ENCODE assay signal across 8 mouse cellular contexts in genomic region chr12:26469098-26470041, GRCm38 (mm10). TPM values are rescaled to one million over a fixed set of nuclear protein-coding genes. Genes with fewer than 3 reads are reported as not detected.
DNase-seq lines count a peak whose midpoint lies in the region; ATAC-seq and TF ChIP-seq lines count a peak whose summit lies in the region.

Gene Cmpk2 (plus strand): TSS chr12:26469204.

- H3K79me2 ChIP-seq in C2C12 (ENCODE audit: control insufficient read depth, insufficient read depth) = no peaks in the 10 kb centered on the region

- peak within 1 kb of the TSS; percentile 83 for H3K9ac ChIP-seq in heart, embryonic 14.5 days (ENCODE audit: low read length)
- H3K9ac ChIP-seq in liver, embryonic 12.5 days = peak within 1 kb of the TSS; percentile 77

- peak within 1 kb of the TSS; percentile 98 for H3K4me2 ChIP-seq in heart, embryonic 14.5 days (ENCODE audit: low read length)
- H3K4me2 ChIP-seq in liver, embryonic 12.5 days = peak within 1 kb of the TSS; percentile 96

- H3K4me3 ChIP-seq in C2C12 (ENCODE audit: insufficient read depth, poor library complexity, severe bottlenecking) = no peak within 1 kb of the TSS
- peak within 1 kb of the TSS; percentile 67 for H3K4me3 ChIP-seq in brown adipose tissue, adult 24 weeks (ENCODE audit: insufficient read depth, low read depth, low read length)
- peak within 1 kb of the TSS; percentile 77 to 87 for H3K4me3 ChIP-seq in heart, embryonic 14.5 days (ENCODE audit: control insufficient read depth in 1 of 2, insufficient read depth in 1 of 2, low read depth in 1 of 2, low read length in 2 of 2)
- H3K4me3 ChIP-seq in liver, embryonic 12.5 days = peak within 1 kb of the TSS; percentile 76

- no peaks in the 10 kb centered on the region for H3K27me3 ChIP-seq in C2C12 (ENCODE audit: control insufficient read depth, insufficient read depth, insufficient read length)
- no peaks in the 10 kb centered on the region for H3K27me3 ChIP-seq in heart, embryonic 14.5 days (ENCODE audit: control insufficient read depth, insufficient read depth, low read length)
- no peaks in the 10 kb centered on the region for H3K27me3 ChIP-seq in liver, embryonic 12.5 days (replicated peaks)
- no peaks in the 10 kb centered on the region for H3K27me3 ChIP-seq in splenic B cell, adult 2 months (ENCODE audit: control insufficient read depth, insufficient read depth, low read length, poor library complexity, severe bottlenecking)

- no peak for TF ChIP-seq CTCF in C2C12 (IDR thresholded peaks at IDR 0.05; ENCODE audit: control insufficient read depth, insufficient read depth, insufficient read length)

- peak; percentile 65 for ATAC-seq in heart, embryonic 14.5 days (ENCODE audit: insufficient number of reproducible peaks, insufficient read depth, low FRiP score, low read depth)
- peak; percentile 39 for ATAC-seq in liver, embryonic 12.5 days

- peak within 1 kb of the TSS; percentile 92 for H3K27ac ChIP-seq in brown adipose tissue, adult 24 weeks (replicated peaks; ENCODE audit: low read depth, low read length)
- peak within 1 kb of the TSS; percentile 35 to 71; a peak in 3 of 4 replicates for H3K27ac ChIP-seq in heart, embryonic 14.5 days (replicated peaks in 1 of 2; ENCODE audit: control insufficient read depth in 1 of 2, insufficient read depth in 1 of 2, low read depth in 2 of 2, low read length in 2 of 2)
- peak within 1 kb of the TSS; percentile 78 for H3K27ac ChIP-seq in liver, embryonic 12.5 days

- peak; percentile 8 for DNase-seq in fat pad, adult 2 months (ENCODE audit: extremely low read depth, low read depth, low spot score)
- peak; percentile 92 for DNase-seq in kidney, postnatal 14 days
- DNase-seq in naive thymus-derived CD4-positive, alpha-beta T cell, adult 2 months (ENCODE audit: low read depth) = peak; percentile 88
- DNase-seq in splenic B cell, adult 2 months (ENCODE audit: low read depth, low spot score) = peak; percentile 81

- H3K4me1 ChIP-seq in brown adipose tissue, adult 24 weeks (ENCODE audit: control insufficient read depth, insufficient read depth, insufficient read length, low read length) = peaks cover 14% of the 10 kb centered on the region
- H3K4me1 ChIP-seq in heart, embryonic 14.5 days (ENCODE audit: control insufficient read depth in 2 of 2, insufficient read depth in 2 of 2, low read length in 2 of 2) = peaks cover 0 to 4% of the 10 kb centered on the region in 2 experiments; a peak in 1 of 4 replicates
- H3K4me1 ChIP-seq in liver, embryonic 12.5 days = peaks cover 61% of the 10 kb centered on the region

- no peaks in the 10 kb centered on the region for H3K79me3 ChIP-seq in C2C12 (ENCODE audit: low read depth)

- no peaks in the 10 kb centered on the region for H3K36me3 ChIP-seq in C2C12 (ENCODE audit: control insufficient read depth, insufficient read depth)
- no peaks in the 10 kb centered on the region for H3K36me3 ChIP-seq in heart, embryonic 14.5 days (ENCODE audit: control insufficient read depth, insufficient read depth, low read length)
- peaks cover 3% of the 10 kb centered on the region; the same call in 1 of the 2 replicates for H3K36me3 ChIP-seq in liver, embryonic 12.5 days
- no peaks in the 10 kb centered on the region; the same call in 1 of the 2 replicates for H3K36me3 ChIP-seq in splenic B cell, adult 2 months (ENCODE audit: control insufficient read depth, insufficient read depth, low read length, poor library complexity, severe bottlenecking)

- H3ac ChIP-seq in C2C12 (ENCODE audit: control insufficient read depth, insufficient read length, low read depth) = peak within 1 kb of the TSS; percentile 72

- under 1% methylated on average over 68 of the region's 69 CpGs for WGBS in heart, embryonic 14.5 days
- under 1% methylated on average over 69 of the region's 69 CpGs for WGBS in liver, embryonic 12.5 days (ENCODE audit: insufficient replicate concordance)

- H3K9me3 ChIP-seq in heart, embryonic 14.5 days (ENCODE audit: control insufficient read depth, low read length) = no peaks in the 10 kb centered on the region
- no peaks in the 10 kb centered on the region for H3K9me3 ChIP-seq in liver, embryonic 12.5 days (replicated peaks)

TF ChIP-seq in C2C12, 6 proteins besides CTCF, POLR2A, EP300 and RAD21:
- TF ChIP-seq USF1 (IDR thresholded peaks at IDR 0.05; ENCODE audit: low read depth) = no peak
- no peak for TF ChIP-seq MYOD1 (IDR thresholded peaks at IDR 0.05; ENCODE audit: control insufficient read depth, insufficient read length, low read depth)
- TF ChIP-seq FOSL1 (IDR thresholded peaks at IDR 0.05; ENCODE audit: insufficient read depth, low read length, poor library complexity, severe bottlenecking) = no peak
- TF ChIP-seq CEBPB (IDR thresholded peaks at IDR 0.05; ENCODE audit: low read depth) = no peak
- no peak for TF ChIP-seq MAX (IDR thresholded peaks at IDR 0.05)
- TF ChIP-seq MYOG (IDR thresholded peaks at IDR 0.05; ENCODE audit: control insufficient read depth, extremely low read depth, insufficient read length) = no peak
TF ChIP-seq in C2C12: peak in this region for 0.

RNA-seq across cellular contexts. Expression of gene Cmpk2, which starts in this region (rescaled TPM):
- 0.02 TPM for polyA plus RNA-seq in C2C12 (2012; fragmentation: generic; extraction: Trizol)
- 5.0 and 6.6 TPM in 2 replicates for polyA plus RNA-seq in brown adipose tissue, adult 24 weeks (2012; ENCODE audit: insufficient read depth, insufficient read length, missing spikeins)
- polyA plus RNA-seq in heart, embryonic 14.5 days (2014; fragmentation: Nextera tagmentation; extraction: Ambion mirVana) = 3.0 and 3.8 TPM in 2 replicates
- 9.2 and 10.0 TPM in 2 replicates for polyA plus RNA-seq in liver, embryonic 12.5 days (2016; fragmentation: Nextera tagmentation; extraction: Ambion mirVana)

Comparison
In these comparisons a context has a peak if more than half of its experiments do, and no peak if none do; other contexts are left out.
1. DNase-seq: peak in every context shown above with its lines; median percentile 92 in kidney, postnatal 14 days; 88 in naive thymus-derived CD4-positive, alpha-beta T cell, adult 2 months; 81 in splenic B cell, adult 2 months; 8 in fat pad, adult 2 months.